ENCODE assay signal across 13 mouse cellular contexts in the genomic region with DNA sequence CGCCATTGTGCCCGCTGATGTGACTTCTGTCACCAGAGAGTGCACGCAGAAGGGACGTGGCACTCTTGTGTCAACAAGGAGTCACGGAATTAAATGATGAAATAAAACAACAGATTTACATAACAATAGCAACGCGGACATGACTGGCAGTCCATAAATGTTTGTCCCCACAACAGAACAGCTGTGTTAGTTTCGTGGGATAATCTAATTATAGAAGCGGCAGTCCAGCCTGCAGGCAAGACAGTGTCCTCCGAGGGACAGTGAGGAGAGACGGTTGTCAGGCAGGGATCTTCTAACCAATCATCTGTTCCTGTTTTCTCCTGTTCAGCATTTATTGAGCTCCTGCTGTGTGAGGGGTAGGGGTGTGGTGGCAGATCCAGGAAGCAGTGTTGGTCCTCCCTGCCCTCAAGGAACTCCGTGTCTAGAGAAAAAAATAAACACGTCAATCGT. TPM values are rescaled to one million over a fixed set of nuclear protein-coding genes. Genes with fewer than 3 reads are reported as not detected.
A peak's percentile ranks its signal among the peaks of the same experiment; 100 is the strongest.
DNase-seq lines count a peak whose midpoint lies in the region; ATAC-seq and TF ChIP-seq lines count a peak whose summit lies in the region.
"Had no signal": no experiment of that assay in that cellular context is flagged by ENCODE, and none has a peak within 500 bp of the region (broad histone marks: within the 10 kb centered on the region; RNA-seq: fewer than 3 reads in every experiment).

No protein-coding gene starts in this region.

- H3K36me3 ChIP-seq in heart, embryonic 15.5 days = no peaks in the 10 kb centered on the region
- no peaks in the 10 kb centered on the region for H3K36me3 ChIP-seq in ES-E14 (ENCODE audit: control insufficient read depth, insufficient read depth, low read length, poor library complexity, severe bottlenecking)
- H3K36me3 ChIP-seq in midbrain, embryonic 16.5 days (ENCODE audit: control insufficient read depth, insufficient read depth, low read length) = no peaks in the 10 kb centered on the region
- H3K36me3 ChIP-seq: G1E had no signal

- H3K27me3 ChIP-seq in heart, embryonic 15.5 days = no peaks in the 10 kb centered on the region
- H3K27me3 ChIP-seq in midbrain, embryonic 16.5 days (ENCODE audit: control insufficient read depth, insufficient read depth, low read depth, low read length) = no peaks in the 10 kb centered on the region

- no peak for DNase-seq in heart, adult 9 months (ENCODE audit: low spot score in 2 of 2)
- DNase-seq in ES-E14 (ENCODE audit: low read depth, low spot score) = no peak
- DNase-seq in brain, embryonic 14.5 days (ENCODE audit: low read depth) = peak; percentile 51
- no peak for DNase-seq in adrenal gland, postnatal 36 days
- no peak for DNase-seq in thymus, postnatal 4 days
- DNase-seq: adrenal gland, postnatal 25 days; cerebellum, adult 9-11 months; gastrocnemius, postnatal 14 days; kidney, adult 18-20 months; lung, embryonic 14.5 days had no signal

- no peak for TF ChIP-seq CTCF in brain, embryonic 14.5 days (IDR thresholded peaks at IDR 0.05; ENCODE audit: borderline replicate concordance, extremely low read depth, insufficient read depth, insufficient read length)

- H3K9me3 ChIP-seq in heart, embryonic 15.5 days (replicated peaks) = no peaks in the 10 kb centered on the region
- H3K9me3 ChIP-seq in ES-E14 (ENCODE audit: control insufficient read depth, insufficient read depth, low read depth, low read length) = no peaks in the 10 kb centered on the region
- H3K9me3 ChIP-seq in midbrain, embryonic 16.5 days (replicated peaks; ENCODE audit: control insufficient read depth, low read length, poor library complexity, severe bottlenecking) = no peaks in the 10 kb centered on the region
- H3K9me3 ChIP-seq: G1E had no signal

- peak overlapping the region; percentile 33; the same call in 1 of the 2 replicates for H3K27ac ChIP-seq in heart, embryonic 15.5 days
- peak overlapping the region; percentile 73; the same call in 1 of the 2 replicates for H3K27ac ChIP-seq in ES-E14 (ENCODE audit: insufficient read depth, low read depth, low read length, poor library complexity, severe bottlenecking)
- no peak overlapping the region for H3K27ac ChIP-seq in midbrain, embryonic 16.5 days (ENCODE audit: low read length)

- H3K4me1 ChIP-seq in heart, embryonic 15.5 days (replicated peaks) = peaks cover 17% of the 10 kb centered on the region
- H3K4me1 ChIP-seq in ES-E14 (ENCODE audit: control insufficient read depth in 2 of 2, insufficient read depth in 2 of 2, low read length in 2 of 2, poor library complexity in 1 of 2) = peaks cover 8 to 24% of the 10 kb centered on the region in 2 experiments; a peak in 3 of 4 replicates
- no peaks in the 10 kb centered on the region; the same call in none of the 2 replicates for H3K4me1 ChIP-seq in midbrain, embryonic 16.5 days (ENCODE audit: control insufficient read depth, insufficient read depth, low read length)

- TF ChIP-seq POLR2A in brain, embryonic 14.5 days (IDR thresholded peaks at IDR 0.05; ENCODE audit: borderline replicate concordance, extremely low read depth, insufficient read depth, insufficient read length, poor library complexity, severe bottlenecking) = no peak

- 0 out of 2 replicates have a peak overlapping the region, but pooled peaks have one; percentile 3 for H3K4me3 ChIP-seq in heart, embryonic 15.5 days
- peak overlapping the region; percentile 8 to 24; a peak in 2 of 4 replicates for H3K4me3 ChIP-seq in ES-E14 (ENCODE audit: insufficient read depth in 1 of 2, low read depth in 1 of 2, low read length in 2 of 2, poor library complexity in 1 of 2, severe bottlenecking in 1 of 2)
- no peak overlapping the region for H3K4me3 ChIP-seq in midbrain, embryonic 16.5 days (ENCODE audit: low read depth, low read length)

- H3K9ac ChIP-seq in heart, embryonic 15.5 days = peak overlapping the region; percentile 3; the same call in 1 of the 2 replicates
- peak overlapping the region; percentile 17; the same call in 1 of the 2 replicates for H3K9ac ChIP-seq in ES-E14 (ENCODE audit: insufficient read depth, low read depth, low read length, poor library complexity, severe bottlenecking)
- H3K9ac ChIP-seq in midbrain, embryonic 16.5 days (ENCODE audit: low read depth, low read length) = no peak overlapping the region
- H3K9ac ChIP-seq: lung, embryonic 14.5 days had no signal

- H3K4me2 ChIP-seq in heart, embryonic 15.5 days = peak overlapping the region; percentile 38
- peak overlapping the region; percentile 25; the same call in 1 of the 2 replicates for H3K4me2 ChIP-seq in midbrain, embryonic 16.5 days (ENCODE audit: low read length)
- H3K4me2 ChIP-seq: lung, embryonic 14.5 days had no signal

- in situ Hi-C loops in ES-E14 (cut with MboI; ENCODE audit: low sequenced_read_pairs in 2 of 2, unreplicated experiment in 2 of 2) = no loop called here

- no peak for ATAC-seq in heart, embryonic 15.5 days (replicated peaks; ENCODE audit: insufficient number of reproducible peaks, insufficient read depth, low FRiP score, low read depth)
- ATAC-seq in midbrain, embryonic 16.5 days = no peak

- WGBS in heart, embryonic 15.5 days = 41% methylated on average over 14 of the region's 14 CpGs
- WGBS in midbrain, embryonic 16.5 days = 18% methylated on average over 14 of the region's 14 CpGs

TF ChIP-seq in ES-E14, 5 proteins besides CTCF, POLR2A, EP300 and RAD21:
- TF ChIP-seq ZC3H11A (IDR thresholded peaks at IDR 0.05; ENCODE audit: borderline replicate concordance, low read depth, low read length) = no peak
- TF ChIP-seq ZNF384 (IDR thresholded peaks at IDR 0.05; ENCODE audit: low read depth, low read length) = no peak
- TF ChIP-seq HCFC1 (IDR thresholded peaks at IDR 0.05; ENCODE audit: borderline replicate concordance, insufficient read depth, low read length) = no peak
- no peak for TF ChIP-seq MAFK (IDR thresholded peaks at IDR 0.05; ENCODE audit: insufficient read depth, low read depth, low read length)
- TF ChIP-seq CHD2 (IDR thresholded peaks at IDR 0.05; ENCODE audit: low read depth, low read length) = no peak

RNA-seq across cellular contexts. Expression of a gene that starts 8.5 kb away (rescaled TPM):
- 0.47 and 0.59 TPM in 2 replicates for polyA plus RNA-seq in heart, embryonic 15.5 days (2015; fragmentation: Nextera tagmentation; extraction: Ambion mirVana)
- 1.1 and 1.2 TPM in 2 replicates for total RNA-seq in ES-E14 (2012; rRNA removed)
- 0.06 and 0.18 TPM in 2 replicates for polyA plus RNA-seq in brain, embryonic 14.5 days (2012; rRNA removed)
- polyA plus RNA-seq in midbrain, embryonic 16.5 days (2015; fragmentation: Nextera tagmentation; extraction: Ambion mirVana) = 0.07 and 0.09 TPM in 2 replicates
- total RNA-seq in adrenal gland, postnatal 36 days (2021) = 1 to 10 TPM in 1 of 2 experiments, under 1 TPM in 1; 0.56 to 1.4 TPM
- total RNA-seq: G1E had no signal
- polyA plus RNA-seq: G1E had no signal

RNA-seq across cellular contexts. Expression of a gene that starts 10.4 kb away (rescaled TPM):
- polyA plus RNA-seq in heart, embryonic 15.5 days (2015; fragmentation: Nextera tagmentation; extraction: Ambion mirVana) = 1.8 and 2.3 TPM in 2 replicates
- total RNA-seq in ES-E14 (2012; rRNA removed) = 4.3 and 8.9 TPM in 2 replicates
- polyA plus RNA-seq in brain, embryonic 14.5 days (2012; rRNA removed) = 0.98 and 1.2 TPM in 2 replicates
- polyA plus RNA-seq in midbrain, embryonic 16.5 days (2015; fragmentation: Nextera tagmentation; extraction: Ambion mirVana) = 0.60 and 0.68 TPM in 2 replicates
- not detected for total RNA-seq in adrenal gland, postnatal 36 days (2021)
- total RNA-seq: adrenal gland, postnatal 25 days; gastrocnemius, postnatal 14 days had no signal

RNA-seq across cellular contexts. Expression of a gene that starts 23.8 kb away (rescaled TPM):
- not detected in 2 replicates for polyA plus RNA-seq in heart, embryonic 15.5 days (2015; fragmentation: Nextera tagmentation; extraction: Ambion mirVana)
- total RNA-seq in ES-E14 (2012; rRNA removed) = 0.22 and 0.42 TPM in 2 replicates
- 0.06 TPM in 1 of 2 replicates, not detected in the other for polyA plus RNA-seq in brain, embryonic 14.5 days (2012; rRNA removed)
- polyA plus RNA-seq in midbrain, embryonic 16.5 days (2015; fragmentation: Nextera tagmentation; extraction: Ambion mirVana) = not detected in 2 replicates
- not detected for total RNA-seq in adrenal gland, postnatal 36 days (2021)
- total RNA-seq: adrenal gland, postnatal 25 days; gastrocnemius, postnatal 14 days had no signal
- polyA plus RNA-seq: G1E; lung, embryonic 14.5 days had no signal

RNA-seq across cellular contexts. Expression of a gene that starts 26.5 kb away (rescaled TPM):
- polyA plus RNA-seq in heart, embryonic 15.5 days (2015; fragmentation: Nextera tagmentation; extraction: Ambion mirVana) = 12.8 and 15.4 TPM in 2 replicates
- total RNA-seq in ES-E14 (2012; rRNA removed) = 28.5 and 31.8 TPM in 2 replicates
- polyA plus RNA-seq in brain, embryonic 14.5 days (2012; rRNA removed) = 11.5 and 18.4 TPM in 2 replicates
- 3.7 and 4.0 TPM in 2 replicates for polyA plus RNA-seq in midbrain, embryonic 16.5 days (2015; fragmentation: Nextera tagmentation; extraction: Ambion mirVana)
- total RNA-seq in adrenal gland, postnatal 36 days (2021) = 1 to 10 TPM; 7.5 to 9.3 TPM

RNA-seq across cellular contexts. Expression of a gene that starts 26.8 kb away (rescaled TPM):
- polyA plus RNA-seq in heart, embryonic 15.5 days (2015; fragmentation: Nextera tagmentation; extraction: Ambion mirVana) = 51.8 and 63.3 TPM in 2 replicates
- 7.6 and 10.5 TPM in 2 replicates for total RNA-seq in ES-E14 (2012; rRNA removed)
- 17.4 and 33.8 TPM in 2 replicates for polyA plus RNA-seq in brain, embryonic 14.5 days (2012; rRNA removed)
- polyA plus RNA-seq in midbrain, embryonic 16.5 days (2015; fragmentation: Nextera tagmentation; extraction: Ambion mirVana) = 8.5 and 9.4 TPM in 2 replicates
- 10 to 100 TPM in 1 of 2 experiments, 1 to 10 TPM in 1; 8.3 to 10.0 TPM for total RNA-seq in adrenal gland, postnatal 36 days (2021)
